Mouse (Mus musculus) liver, embryonic 14.5 days (tissue): ENCODE results near the gene Spop. TPM values are rescaled to one million over a fixed set of nuclear protein-coding genes. Genes with fewer than 3 reads are reported as not detected.
"Not testable (repeated sequence)": the region's sequence is repeated elsewhere in the genome, so short reads cannot be mapped to it uniquely, and the experiment has no call there.

Experiments
- ATAC-seq: fragments of 200-750 bp; cut with Nextera tagmentation; 2 replicates; pipeline ENCODE4 v1.8.0; 2017; ENCODE audit warnings: moderate number of reproducible peaks, mild to moderate bottlenecking, moderate library complexity; ENCODE audit not compliant: insufficient read depth
- DNase-seq, 3 experiments: peaks; one replicate each; pipeline ENCODE4 v3.0.0-alpha.2; 2012 to 2013; ENCODE audit warnings: low read depth in 3 of 3, low spot score in 3 of 3
- H3K27ac ChIP-seq: fragments of 300-500 bp; sonication (generic); 2 replicates; pipeline ENCODE4 v1.5.1; 2014; ENCODE audit warnings: moderate library complexity, mild to moderate bottlenecking, control low read depth, inconsistent platforms
- H3K27me3 ChIP-seq: fragments of 300-500 bp; sonication (generic); 2 replicates; pipeline ENCODE4 v1.6.1; 2014; ENCODE audit warnings: mild to moderate bottlenecking, low read length, moderate library complexity; ENCODE audit not compliant: control insufficient read depth, insufficient read depth
- H3K36me3 ChIP-seq: fragments of 300-500 bp; sonication (generic); replicated peaks from 2 replicates; pipeline ENCODE4 v1.6.1; 2014; ENCODE audit warnings: low read depth; ENCODE audit not compliant: control insufficient read depth, insufficient read depth
- H3K4me1 ChIP-seq, 2 experiments: fragments of 200-500 bp in 1 of 2; fragments of 300-500 bp in 1 of 2; sonication (generic) in 1 of 2; replicated peaks; 2 replicates each; pipeline ENCODE4 v1.6.1; 2012 to 2014; ENCODE audit warnings: antibody characterized with exemption in 1 of 2, inconsistent platforms in 1 of 2, low read length in 1 of 2; ENCODE audit not compliant: control insufficient read depth in 2 of 2, insufficient read depth in 2 of 2
- H3K4me2 ChIP-seq: fragments of 300-500 bp; sonication (generic); 2 replicates; pipeline ENCODE4 v1.6.1; 2014; ENCODE audit warnings: low read depth, mild to moderate bottlenecking, control low read depth, moderate library complexity
- H3K4me3 ChIP-seq, 2 experiments: fragments of 200-500 bp in 1 of 2; fragments of 300-500 bp in 1 of 2; sonication (generic) in 1 of 2; 2 replicates each; pipeline ENCODE4 v1.5.1; 2012 to 2014; ENCODE audit warnings: low read depth in 2 of 2, low read length in 2 of 2, mild to moderate bottlenecking in 2 of 2, control low read depth in 1 of 2, inconsistent platforms in 1 of 2, moderate library complexity in 1 of 2; ENCODE audit not compliant: insufficient read depth in 1 of 2
- H3K9ac ChIP-seq: fragments of 300-500 bp; sonication (generic); replicated peaks from 2 replicates; pipeline ENCODE4 v1.6.1; 2014; ENCODE audit warnings: mild to moderate bottlenecking, control low read depth, moderate library complexity
- H3K9me3 ChIP-seq: fragments of 300-500 bp; sonication (generic); 2 replicates; pipeline ENCODE4 v1.6.1; 2016; ENCODE audit warnings: low read length, mixed read lengths; ENCODE audit not compliant: control insufficient read depth
- CTCF ChIP-seq: IDR thresholded peaks from 2 replicates; pipeline ENCODE4 v1.5.1; 2016; ENCODE audit warnings: antibody characterized with exemption, low read depth, control low read depth
- EP300 ChIP-seq: IDR thresholded peaks from 2 replicates; pipeline ENCODE4 v1.6.1; 2016; ENCODE audit warnings: antibody characterized with exemption, low read depth
- WGBS: fragments of 180-500 bp; shearing (Covaris S2); extraction: QIAGEN DNeasy Blood & Tissue Kit; methylation state at CpG from one replicate; pipeline ENCODE4 v1.1.7; 2014; ENCODE audit not compliant: insufficient replicate concordance; 5-methylcytosine and 5-hydroxymethylcytosine counted together
- polyA plus RNA-seq, 2 experiments: library from polyadenylated mRNA; depleted of rRNA in 1 of 2; stranded (reverse) in 1 of 2; unstranded in 1 of 2; fragments of >200 nt; fragmentation: Nextera tagmentation in 1 of 2; extraction: Ambion mirVana in 1 of 2; gene quantifications; 2 replicates each; pipeline versions ENCODE4 v1.2.1 to v1.2.3; 2012 to 2014

Gene Spop
- polyA plus RNA-seq, 2 experiments, result 22.0 to 31.8 TPM

- ATAC-seq, result no peak
- TF ChIP-seq EP300 (no peak), CTCF (no peak)
- DNase-seq, result no peak
- Histone ChIP-seq H3K9ac (no peak overlapping the region), H3K4me2 (no peak overlapping the region), H3K9me3 (no peaks in the 10 kb centered on the region), H3K36me3 (no peaks in the 10 kb centered on the region), H3K27ac (no peak overlapping the region), H3K4me1 (no peaks in the 10 kb centered on the region), H3K27me3 (no peaks in the 10 kb centered on the region; the same call in none of the 2 replicates), H3K4me3 (no peak overlapping the region)
- WGBS, result 60% methylated on average over 5 of the region's 5 CpGs
Observed at GRCm38 (mm10) chr11:95401568-95401967, 12.3 kb upstream of the Spop start.

- Histone ChIP-seq H3K9ac (no peak overlapping the region), H3K4me3 (no peak overlapping the region), H3K27ac (no peak overlapping the region), H3K4me2 (no peak overlapping the region), H3K36me3 (no peaks in the 10 kb centered on the region), H3K27me3 (no peaks in the 10 kb centered on the region; the same call in none of the 2 replicates), H3K4me1 (no peaks in the 10 kb centered on the region), H3K9me3 (no peaks in the 10 kb centered on the region)
- ATAC-seq, result no peak
- TF ChIP-seq EP300, result no peak
- 35% methylated on average over 5 of the region's 5 CpGs for WGBS
- DNase-seq, result no peak
Observed at GRCm38 (mm10) chr11:95402196-95402595, 11.7 kb upstream of the Spop start.

DNA sequence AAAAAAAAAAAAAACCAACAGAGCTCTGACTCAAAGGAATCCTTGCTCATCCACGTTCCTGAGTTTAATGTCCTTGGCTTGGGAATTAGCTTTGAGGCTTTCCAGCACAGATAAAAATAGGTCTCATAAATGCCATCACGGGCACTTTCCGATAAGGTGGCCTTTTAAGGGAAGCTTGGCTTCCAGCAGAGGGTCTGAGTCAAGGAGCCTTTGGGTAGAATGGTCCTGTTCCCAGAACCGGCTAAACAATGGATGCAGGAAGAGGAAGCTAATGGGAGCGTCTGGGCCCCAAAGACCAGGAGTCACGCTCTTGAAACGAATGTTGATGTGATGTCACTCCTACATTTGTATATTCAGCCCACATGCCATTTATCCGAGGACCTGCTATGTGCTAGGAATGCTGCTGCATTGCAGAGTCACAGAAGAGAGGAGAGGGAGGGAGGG, 11.2 kb upstream of the Spop start:
- H3K4me2 ChIP-seq, result no peak overlapping the region
- H3K4me3 ChIP-seq, result no peak overlapping the region
- no peak for ATAC-seq
- no peaks in the 10 kb centered on the region for H3K9me3 ChIP-seq
- no peaks in the 10 kb centered on the region for H3K36me3 ChIP-seq
- no peak for TF ChIP-seq EP300
- WGBS, result 27% methylated on average over 8 of the region's 8 CpGs
- no peak overlapping the region for H3K27ac ChIP-seq
- DNase-seq, result no peak
- H3K27me3 ChIP-seq, result no peaks in the 10 kb centered on the region; the same call in none of the 2 replicates
- H3K9ac ChIP-seq, result no peak overlapping the region
- no peaks in the 10 kb centered on the region for H3K4me1 ChIP-seq

DNA sequence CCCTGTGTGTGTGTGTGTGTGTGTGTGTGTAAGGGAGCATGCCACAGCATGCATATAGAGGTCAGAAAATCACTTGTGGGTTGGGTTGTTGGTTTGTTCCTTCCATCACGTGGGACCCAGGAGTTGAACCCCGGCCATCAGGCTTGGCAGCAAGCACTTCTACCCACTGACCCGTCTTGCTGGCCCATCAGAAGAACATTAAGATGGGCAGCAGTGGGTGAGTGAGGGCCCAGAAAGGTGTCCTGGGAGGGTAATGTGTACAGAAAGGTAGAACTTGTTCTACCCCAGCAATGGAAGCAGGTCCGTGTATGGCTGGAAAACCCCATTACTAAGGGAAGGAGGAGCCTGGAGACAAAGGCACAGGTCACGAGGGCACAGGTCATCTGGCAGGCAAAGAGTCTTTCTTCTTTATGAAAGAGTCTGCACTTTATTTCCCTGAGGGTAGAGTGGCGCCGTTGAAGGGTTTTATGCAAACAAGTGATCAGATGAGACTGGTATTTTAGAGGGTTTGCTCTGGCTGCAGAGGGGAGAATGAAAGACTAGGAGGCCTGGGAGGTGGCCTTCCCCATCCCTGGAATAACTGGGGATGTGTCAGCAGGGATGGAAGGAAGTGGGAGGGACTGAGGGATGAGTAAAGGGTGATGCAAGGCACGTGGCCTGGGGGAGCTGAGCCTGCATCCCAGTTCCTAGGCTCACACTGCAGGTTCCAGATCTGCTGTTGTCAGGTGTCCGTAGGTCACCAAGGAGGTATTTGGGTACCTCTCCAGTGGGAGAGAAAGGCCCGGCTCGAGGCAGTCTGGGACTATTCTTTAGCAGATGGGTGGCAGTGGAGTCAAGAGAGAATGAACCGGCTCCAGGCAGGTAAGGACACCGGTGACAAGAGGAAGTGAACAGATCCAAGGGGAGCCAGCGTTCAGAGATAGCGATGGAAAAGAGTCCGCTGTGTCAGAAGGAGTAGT, 10.2 kb upstream of the Spop start:
- DNase-seq (no peak), ATAC-seq (no peak)
- Histone ChIP-seq H3K4me1 (no peaks in the 10 kb centered on the region), H3K27me3 (no peaks in the 10 kb centered on the region; the same call in none of the 2 replicates), H3K4me3 (no peak overlapping the region), H3K4me2 (no peak overlapping the region), H3K36me3 (no peaks in the 10 kb centered on the region), H3K9me3 (no peaks in the 10 kb centered on the region), H3K27ac (no peak overlapping the region), H3K9ac (no peak overlapping the region)
- 64% methylated on average over 16 of the region's 16 CpGs for WGBS
- no peak for TF ChIP-seq EP300
- no peak for TF ChIP-seq CTCF

GRCm38 (mm10) chr11:95405771-95406170, 8.1 kb upstream of the Spop start:
- WGBS, result 63% methylated on average over 4 of the region's 4 CpGs
- H3K4me3 ChIP-seq, result no peak overlapping the region
- ATAC-seq (no peak), DNase-seq (no peak)
- no peaks in the 10 kb centered on the region; the same call in 1 of the 2 replicates for H3K27me3 ChIP-seq
- TF ChIP-seq EP300, result no peak
- TF ChIP-seq CTCF, result no peak
- H3K9me3 ChIP-seq, result no peaks in the 10 kb centered on the region
- H3K27ac ChIP-seq, result no peak overlapping the region
- H3K4me2 ChIP-seq, result no peak overlapping the region
- H3K36me3 ChIP-seq, result no peaks in the 10 kb centered on the region
- no peaks in the 10 kb centered on the region for H3K4me1 ChIP-seq
- H3K9ac ChIP-seq, result no peak overlapping the region

DNA sequence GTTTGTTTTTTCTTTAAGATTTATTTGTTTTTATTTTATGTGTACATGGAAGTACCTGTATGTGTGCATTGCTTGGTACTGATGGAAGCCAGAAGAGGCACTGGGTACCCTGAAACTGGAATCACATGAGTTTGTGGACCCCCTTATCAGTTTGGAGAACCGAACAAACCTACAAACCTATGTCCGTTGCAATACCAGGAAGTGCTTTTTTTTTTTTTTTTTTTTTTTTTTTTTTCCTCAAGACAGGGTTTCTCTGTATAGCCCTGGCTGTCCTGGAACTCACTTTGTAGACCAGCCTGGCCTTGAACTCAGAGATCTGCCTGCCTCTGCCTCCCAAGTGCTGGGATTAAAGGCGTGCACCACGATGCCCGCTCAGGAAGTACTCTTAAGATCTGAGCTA, 7.5 kb upstream of the Spop start:
- not testable (repeated sequence) for DNase-seq, H3K27me3 ChIP-seq, H3K4me1 ChIP-seq, H3K9me3 ChIP-seq, ATAC-seq, H3K9ac ChIP-seq, H3K36me3 ChIP-seq, H3K4me3 ChIP-seq, H3K27ac ChIP-seq, H3K4me2 ChIP-seq
- 62% methylated on average over 5 of the region's 5 CpGs for WGBS
